Mouse (Mus musculus) kidney, embryonic 16.5 days (tissue): Measurements from ENCODE around the gene Ehmt1. TPM values are rescaled to one million over a fixed set of nuclear protein-coding genes. Genes with fewer than 3 reads are reported as not detected.

Source experiments
- ATAC-seq: fragments of 200-750 bp; cut with Nextera tagmentation; 2 replicates; pipeline ENCODE4 v1.8.0; 2017; ENCODE audit warnings: moderate TSS enrichment; ENCODE audit not compliant: low FRiP score, low TSS enrichment
- H3K27ac ChIP-seq: fragments of 300-500 bp; sonication (generic); 2 replicates; pipeline ENCODE4 v1.5.1; 2014; ENCODE audit warnings: low read length
- H3K27me3 ChIP-seq: fragments of 300-500 bp; sonication (generic); 2 replicates; pipeline ENCODE4 v1.6.1; 2014; ENCODE audit warnings: low read length, control low read depth, mixed read lengths; ENCODE audit not compliant: insufficient read depth
- H3K36me3 ChIP-seq: fragments of 300-500 bp; sonication (generic); 2 replicates; pipeline ENCODE4 v1.6.1; 2014; ENCODE audit warnings: low read length, control low read depth, mixed read lengths; ENCODE audit not compliant: insufficient read depth
- H3K4me1 ChIP-seq: fragments of 300-500 bp; sonication (generic); 2 replicates; pipeline ENCODE4 v1.6.1; 2014; ENCODE audit warnings: low read length, control low read depth, mixed read lengths; ENCODE audit not compliant: insufficient read depth
- H3K4me2 ChIP-seq: fragments of 300-500 bp; sonication (generic); replicated peaks from 2 replicates; pipeline ENCODE4 v1.6.1; 2014; ENCODE audit warnings: low read depth, low read length
- H3K4me3 ChIP-seq: fragments of 300-500 bp; sonication (generic); 2 replicates; pipeline ENCODE4 v1.5.1; 2014; ENCODE audit warnings: mild to moderate bottlenecking, low read length
- H3K9ac ChIP-seq: fragments of 300-500 bp; sonication (generic); replicated peaks from 2 replicates; pipeline ENCODE4 v1.6.1; 2014; ENCODE audit warnings: low read length
- H3K9me3 ChIP-seq: fragments of 300-500 bp; sonication (generic); 2 replicates; pipeline ENCODE4 v1.6.1; 2016; ENCODE audit warnings: low read length, control low read depth
- WGBS: fragments of 180-500 bp; shearing (Covaris S2); extraction: QIAGEN DNeasy Blood & Tissue Kit; methylation state at CpG from one replicate; pipeline ENCODE4 v1.1.7; 2014; 5-methylcytosine and 5-hydroxymethylcytosine counted together
- polyA plus RNA-seq: library from polyadenylated mRNA; unstranded; fragments of >200 nt; fragmentation: Nextera tagmentation; extraction: Ambion mirVana; gene quantifications from 2 replicates; pipeline ENCODE4 v1.2.1, GENCODE M21; 2015

The Ehmt1 gene
- polyA plus RNA-seq, 1 experiment from 2014 or later = 87.7 TPM

- peak within 1 kb of the TSS; percentile 76 for H3K4me3 ChIP-seq
- H3K9me3 ChIP-seq = no peaks in the 10 kb centered on the region
- peaks cover 12% of the 10 kb centered on the region for H3K4me1 ChIP-seq
- no peaks in the 10 kb centered on the region for H3K36me3 ChIP-seq
- no peaks in the 10 kb centered on the region for H3K27me3 ChIP-seq
- peak within 1 kb of the TSS; percentile 79 for H3K9ac ChIP-seq
- ATAC-seq = peak; percentile 96
- WGBS = under 1% methylated on average over 48 of the region's 49 CpGs
- peak within 1 kb of the TSS; percentile 90 for H3K4me2 ChIP-seq
- peak within 1 kb of the TSS; percentile 84 for H3K27ac ChIP-seq
Observed at GRCm38 (mm10) chr2:24935057-24935796, 15.8 kb upstream of the Ehmt1 start, which contains the start of gene Arrdc1. TSS of gene Arrdc1 (minus strand) at chr2:24935252.

- H3K36me3 ChIP-seq = no peaks in the 10 kb centered on the region
- peak overlapping the region; percentile 79 for H3K9ac ChIP-seq
- no peaks in the 10 kb centered on the region for H3K27me3 ChIP-seq
- peak overlapping the region; percentile 90 for H3K4me2 ChIP-seq
- peak overlapping the region; percentile 76 for H3K4me3 ChIP-seq
- peak overlapping the region; percentile 84 for H3K27ac ChIP-seq
- H3K9me3 ChIP-seq = no peaks in the 10 kb centered on the region
- ATAC-seq = peak; percentile 69
- WGBS = 4% methylated on average over 18 of the region's 19 CpGs
- peaks cover 12% of the 10 kb centered on the region for H3K4me1 ChIP-seq
Observed at GRCm38 (mm10) chr2:24934441-24934963, 15.1 kb upstream of the Ehmt1 start.

- H3K9ac ChIP-seq = no peak overlapping the region
- WGBS = 91% methylated on average over 5 of the region's 5 CpGs
- H3K27ac ChIP-seq = no peak overlapping the region
- H3K9me3 ChIP-seq = no peaks in the 10 kb centered on the region
- no peaks in the 10 kb centered on the region for H3K36me3 ChIP-seq
- no peak overlapping the region for H3K4me2 ChIP-seq
- H3K4me3 ChIP-seq = no peak overlapping the region
- H3K27me3 ChIP-seq = no peaks in the 10 kb centered on the region
- H3K4me1 ChIP-seq = peaks cover 13% of the 10 kb centered on the region
- no peak for ATAC-seq
Observed at GRCm38 (mm10) chr2:24929593-24929992, 10.2 kb upstream of the Ehmt1 start.

- WGBS = 52% methylated on average over 2 of the region's 2 CpGs
- no peaks in the 10 kb centered on the region for H3K36me3 ChIP-seq
- H3K4me3 ChIP-seq = no peak overlapping the region
- no peaks in the 10 kb centered on the region for H3K9me3 ChIP-seq
- H3K4me1 ChIP-seq = peaks cover 9% of the 10 kb centered on the region
- no peak overlapping the region; the same call in 1 of the 2 replicates for H3K27ac ChIP-seq
- H3K27me3 ChIP-seq = no peaks in the 10 kb centered on the region
- H3K4me2 ChIP-seq = no peak overlapping the region
- ATAC-seq = 0 out of 2 replicates have a peak, but pooled peaks have one; percentile 37
- no peak overlapping the region for H3K9ac ChIP-seq
Observed at GRCm38 (mm10) chr2:24929119-24929518, 9.7 kb upstream of the Ehmt1 start.

GRCm38 (mm10) chr2:24927810-24928479 lies 8.5 kb upstream of the Ehmt1 start:
- Histone ChIP-seq H3K36me3 (no peaks in the 10 kb centered on the region), H3K27me3 (no peaks in the 10 kb centered on the region), H3K4me3 (no peak overlapping the region), H3K9me3 (no peaks in the 10 kb centered on the region), H3K9ac (no peak overlapping the region; the same call in 1 of the 2 replicates), H3K4me1 (peaks cover 6% of the 10 kb centered on the region), H3K27ac (peak overlapping the region; percentile 77), H3K4me2 (no peak overlapping the region)
- peak; percentile 78 for ATAC-seq
- 56% methylated on average over 4 of the region's 4 CpGs for WGBS

- no peak for ATAC-seq
- Histone ChIP-seq H3K4me3 (no peak overlapping the region), H3K9ac (no peak overlapping the region), H3K36me3 (no peaks in the 10 kb centered on the region), H3K4me1 (peaks cover 6% of the 10 kb centered on the region), H3K9me3 (no peaks in the 10 kb centered on the region), H3K27ac (no peak overlapping the region), H3K4me2 (no peak overlapping the region), H3K27me3 (no peaks in the 10 kb centered on the region)
- 72% methylated on average over 7 of the region's 7 CpGs for whole genome bisulfite sequencing
Observed at GRCm38 (mm10) chr2:24926965-24927358, 7.5 kb upstream of the Ehmt1 start.

GRCm38 (mm10) chr2:24926345-24926964 lies 7.0 kb upstream of the Ehmt1 start:
- Histone ChIP-seq H3K4me3 (no peak overlapping the region), H3K27ac (no peak overlapping the region), H3K27me3 (no peaks in the 10 kb centered on the region), H3K4me1 (peaks cover 6% of the 10 kb centered on the region), H3K9ac (no peak overlapping the region), H3K9me3 (no peaks in the 10 kb centered on the region), H3K36me3 (no peaks in the 10 kb centered on the region), H3K4me2 (no peak overlapping the region)
- 88% methylated on average over 9 of the region's 9 CpGs for WGBS
- ATAC-seq = no peak

GRCm38 (mm10) chr2:24925284-24925683 lies 5.9 kb upstream of the Ehmt1 start:
- no peak overlapping the region for H3K4me3 ChIP-seq
- ATAC-seq = no peak
- no peak overlapping the region for H3K9ac ChIP-seq
- H3K9me3 ChIP-seq = no peaks in the 10 kb centered on the region
- 81% methylated on average over 8 of the region's 8 CpGs for WGBS
- no peak overlapping the region for H3K27ac ChIP-seq
- no peak overlapping the region for H3K4me2 ChIP-seq
- no peaks in the 10 kb centered on the region for H3K36me3 ChIP-seq
- peaks cover 6% of the 10 kb centered on the region for H3K4me1 ChIP-seq
- H3K27me3 ChIP-seq = no peaks in the 10 kb centered on the region

- Histone ChIP-seq H3K27me3 (no peaks in the 10 kb centered on the region), H3K4me1 (peaks cover 8% of the 10 kb centered on the region), H3K9me3 (no peaks in the 10 kb centered on the region), H3K36me3 (no peaks in the 10 kb centered on the region), H3K4me2 (no peak overlapping the region), H3K9ac (no peak overlapping the region), H3K27ac (no peak overlapping the region), H3K4me3 (no peak overlapping the region)
- ATAC-seq = no peak
- 59% methylated on average over 2 of the region's 2 CpGs for WGBS
Observed at GRCm38 (mm10) chr2:24923561-24923960, 4.1 kb upstream of the Ehmt1 start.
